Mouse (Mus musculus) stomach, postnatal 0 days (tissue): ENCODE data around the gene Zbtb1.

Experiments used
- CTCF ChIP-seq: IDR thresholded peaks from 2 replicates; pipeline ENCODE4 v1.5.1; 2016; ENCODE audit warnings: antibody characterized with exemption, low read depth, mild to moderate bottlenecking, moderate library complexity
- EP300 ChIP-seq: optimal IDR thresholded peaks from 2 replicates; pipeline ENCODE3; 2016; ENCODE audit warnings: antibody characterized with exemption

- TF ChIP-seq EP300 (no peak), CTCF (no peak)
These were observed 10.1 kb downstream of the Zbtb1 start for GRCm38 (mm10) chr12:76380151-76380550.
